Comparison of ENCODE assay signal across 8 mouse cellular contexts in genomic region chr6:17637205-17638203, GRCm38 (mm10). TPM values are rescaled to one million over a fixed set of nuclear protein-coding genes. Genes with fewer than 3 reads are reported as not detected.
A peak's percentile ranks its signal among the peaks of the same experiment; 100 is the strongest.
DNase-seq lines count a peak whose midpoint lies in the region; ATAC-seq and TF ChIP-seq lines count a peak whose summit lies in the region.

No protein-coding gene starts in this region.

- H3K27me3 ChIP-seq in forebrain, embryonic 16.5 days (replicated peaks; ENCODE audit: control insufficient read depth, insufficient read depth, low read length): no peaks in the 10 kb centered on the region
- H3K27me3 ChIP-seq in hindbrain, embryonic 11.5 days (ENCODE audit: control insufficient read depth, insufficient read depth, low read length): no peaks in the 10 kb centered on the region
- H3K27me3 ChIP-seq in small intestine, adult 2 months (ENCODE audit: control insufficient read depth, insufficient read depth, low read length): no peaks in the 10 kb centered on the region

- ATAC-seq in forebrain, embryonic 16.5 days: peak; percentile 84
- peak; percentile 92 for ATAC-seq in hindbrain, embryonic 11.5 days (ENCODE audit: low FRiP score)
- peak; percentile 9; the same call in 1 of the 2 replicates for ATAC-seq in megakaryocyte progenitor cell, adult 5-6 weeks (replicated peaks; ENCODE audit: poor library complexity)

- TF ChIP-seq CTCF in small intestine, adult 2 months (IDR thresholded peaks at IDR 0.05; ENCODE audit: extremely low read depth, insufficient read length, insufficient replicate concordance, low read depth, low read length): no peak

- peak; percentile 39; the same call in 1 of the 2 replicates for TF ChIP-seq POLR2A in small intestine, adult 2 months (IDR thresholded peaks at IDR 0.05; ENCODE audit: low read depth, low read length)

- DNase-seq in lung, adult 18-20 months: peak; percentile 33 to 48
- no peak for DNase-seq in lung, postnatal 4 days
- DNase-seq in cerebellum, adult 11-12 months: peak; percentile 65
- DNase-seq in hindbrain, embryonic 11.5 days (ENCODE audit: low spot score): peak; percentile 49
- peak; percentile 14 to 58 for DNase-seq in layer of hippocampus, postnatal 36 days

- H3K4me3 ChIP-seq in forebrain, embryonic 16.5 days (replicated peaks; ENCODE audit: low read length): peak overlapping the region; percentile 87
- peak overlapping the region; percentile 90 for H3K4me3 ChIP-seq in hindbrain, embryonic 11.5 days (ENCODE audit: low read depth, low read length)
- peak overlapping the region; percentile 93 for H3K4me3 ChIP-seq in small intestine, adult 2 months (ENCODE audit: low read depth, low read length)

- H3K9ac ChIP-seq in forebrain, embryonic 16.5 days (replicated peaks; ENCODE audit: low read depth, low read length): peak overlapping the region; percentile 88
- H3K9ac ChIP-seq in hindbrain, embryonic 11.5 days (ENCODE audit: low read depth, low read length): peak overlapping the region; percentile 90

- peaks cover 3% of the 10 kb centered on the region; the same call in 1 of the 2 replicates for H3K9me3 ChIP-seq in forebrain, embryonic 16.5 days (ENCODE audit: control insufficient read depth, low read length)
- no peaks in the 10 kb centered on the region for H3K9me3 ChIP-seq in hindbrain, embryonic 11.5 days (ENCODE audit: control insufficient read depth, low read length)

- WGBS in forebrain, embryonic 16.5 days: under 1% methylated on average over 55 of the region's 62 CpGs
- WGBS in hindbrain, embryonic 11.5 days: under 1% methylated on average over 44 of the region's 62 CpGs
- under 1% methylated on average over 55 of the region's 62 CpGs for WGBS in small intestine, adult 2 months

- no peaks in the 10 kb centered on the region for H3K36me3 ChIP-seq in forebrain, embryonic 16.5 days (ENCODE audit: control insufficient read depth, insufficient read depth)
- 0 out of 2 replicates have a peak, but pooled peaks cover 3% of the 10 kb centered on the region for H3K36me3 ChIP-seq in hindbrain, embryonic 11.5 days (ENCODE audit: control insufficient read depth, insufficient read depth, low read length)
- peaks cover 3% of the 10 kb centered on the region; the same call in 1 of the 2 replicates for H3K36me3 ChIP-seq in small intestine, adult 2 months (ENCODE audit: control insufficient read depth, insufficient read depth, low read length)

- peak overlapping the region; percentile 95 for H3K27ac ChIP-seq in forebrain, embryonic 16.5 days (ENCODE audit: low read length)
- H3K27ac ChIP-seq in hindbrain, embryonic 11.5 days (ENCODE audit: low read depth, low read length): peak overlapping the region; percentile 95
- H3K27ac ChIP-seq in small intestine, adult 2 months (ENCODE audit: insufficient read depth, low read depth, low read length): peak overlapping the region; percentile 76

- H3K4me2 ChIP-seq in forebrain, embryonic 16.5 days (ENCODE audit: low read length): peak overlapping the region; percentile 54
- H3K4me2 ChIP-seq in hindbrain, embryonic 11.5 days (replicated peaks; ENCODE audit: low read depth, low read length): peak overlapping the region; percentile 63

- peaks cover 11% of the 10 kb centered on the region for H3K4me1 ChIP-seq in forebrain, embryonic 16.5 days (replicated peaks; ENCODE audit: control insufficient read depth, insufficient read depth, low read length)
- no peaks in the 10 kb centered on the region for H3K4me1 ChIP-seq in hindbrain, embryonic 11.5 days (replicated peaks; ENCODE audit: control insufficient read depth, insufficient read depth, low read length)
- H3K4me1 ChIP-seq in small intestine, adult 2 months (ENCODE audit: control insufficient read depth, insufficient read depth, insufficient read length, low read length): peaks cover 16% of the 10 kb centered on the region

RNA-seq across cellular contexts. Expression of gene Capza2, which starts 1.5 kb away (rescaled TPM):
- polyA plus RNA-seq in forebrain, embryonic 16.5 days (2015; fragmentation: Nextera tagmentation; extraction: Ambion mirVana): 269 and 308 TPM in 2 replicates
- polyA plus RNA-seq in hindbrain, embryonic 11.5 days (2014; fragmentation: Nextera tagmentation; extraction: Ambion mirVana): 268 and 275 TPM in 2 replicates
- 100 to 1,000 TPM; 299 to 316 TPM for total RNA-seq in layer of hippocampus, postnatal 36 days (2021)
- 277 and 326 TPM in 2 replicates for total RNA-seq in megakaryocyte progenitor cell, adult 5-6 weeks (2015)
- 334 and 345 TPM in 2 replicates for total RNA-seq in megakaryocyte progenitor cell, adult 5-6 weeks (2017)
- 1.3 and 2.8 TPM in 2 replicates for polyA plus RNA-seq in small intestine, adult 2 months (2012; rRNA removed)

RNA-seq across cellular contexts. Expression of gene St7, which starts 55.2 kb away (rescaled TPM):
- polyA plus RNA-seq in forebrain, embryonic 16.5 days (2015; fragmentation: Nextera tagmentation; extraction: Ambion mirVana): 68.0 and 70.6 TPM in 2 replicates
- 43.1 and 52.1 TPM in 2 replicates for polyA plus RNA-seq in hindbrain, embryonic 11.5 days (2014; fragmentation: Nextera tagmentation; extraction: Ambion mirVana)
- 10 to 100 TPM; 48.0 to 52.5 TPM for total RNA-seq in layer of hippocampus, postnatal 36 days (2021)
- total RNA-seq in megakaryocyte progenitor cell, adult 5-6 weeks (2015): 32.6 and 46.3 TPM in 2 replicates
- total RNA-seq in megakaryocyte progenitor cell, adult 5-6 weeks (2017): 37.4 and 40.3 TPM in 2 replicates
- polyA plus RNA-seq in small intestine, adult 2 months (2012; rRNA removed): 2.6 and 3.3 TPM in 2 replicates

Comparison
In these comparisons a context has a peak if more than half of its experiments do, and no peak if none do; other contexts are left out.
1. DNase-seq: peak in lung, adult 18-20 months (2 of 2), cerebellum, adult 11-12 months (single experiment), hindbrain, embryonic 11.5 days (single experiment) and layer of hippocampus, postnatal 36 days (2 of 2); none in lung, postnatal 4 days (0 of 2).
2. ATAC-seq: peak in every context shown above with its lines; median percentile 92 in hindbrain, embryonic 11.5 days; 84 in forebrain, embryonic 16.5 days; 9 in megakaryocyte progenitor cell, adult 5-6 weeks.
3. RNA of gene Capza2, which starts 1.5 kb away (polyA plus RNA-seq): 269 to 308 TPM in forebrain, embryonic 16.5 days and 268 to 275 TPM in hindbrain, embryonic 11.5 days; 1.3 to 2.8 TPM in small intestine, adult 2 months; every median in the first group is over 10 times any median in the second.
4. RNA of gene St7, which starts 55.2 kb away (polyA plus RNA-seq): 68.0 to 70.6 TPM in forebrain, embryonic 16.5 days and 43.1 to 52.1 TPM in hindbrain, embryonic 11.5 days; 2.6 to 3.3 TPM in small intestine, adult 2 months; every median in the first group is over 10 times any median in the second.
5. Peak in every context shown above with its lines, with median percentiles within 50 percentile points of each other: H3K27ac ChIP-seq and H3K4me3 ChIP-seq.